Mouse (Mus musculus): ENCODE data around the gene Ehbp1.

DNA sequence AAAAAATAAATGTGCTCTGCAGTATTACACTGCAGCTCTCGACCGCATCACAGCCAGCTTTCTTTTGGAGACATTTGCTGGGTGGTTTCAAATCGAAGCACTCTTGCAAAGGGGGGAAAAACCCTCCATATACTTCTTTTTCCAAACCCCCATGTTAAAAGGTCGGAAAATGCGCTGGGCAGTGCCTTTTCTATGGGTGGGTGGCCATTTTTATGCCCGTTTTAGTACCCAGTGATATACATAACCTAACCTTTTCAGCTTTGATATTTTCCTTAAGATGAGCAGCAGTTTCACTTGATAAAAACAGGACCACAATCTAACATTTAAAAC lies 334.3 kb downstream of the Ehbp1 start:
- no peak for TF ChIP-seq POLR2A (IDR thresholded peaks at IDR 0.05; ENCODE audit: low read depth, low read length)
- no peak for TF ChIP-seq CTCF (conservative IDR thresholded peaks at IDR 0.05 in 1 of 2, IDR thresholded peaks at IDR 0.05 in 1 of 2; ENCODE audit: low read depth in 2 of 2, low read length in 2 of 2)
- no peak for TF ChIP-seq MAX (IDR thresholded peaks at IDR 0.05; ENCODE audit: low read length)
- no peak for TF ChIP-seq RCOR1 (conservative IDR thresholded peaks at IDR 0.05; ENCODE audit: low read depth, low read length)
- TF ChIP-seq NRF1 (IDR thresholded peaks at IDR 0.05; ENCODE audit: low read depth, low read length): no peak
- no peak for TF ChIP-seq POLR2AphosphoS2 (IDR thresholded peaks at IDR 0.05; ENCODE audit: low read depth, low read length)
- no peak for TF ChIP-seq BHLHE40 (IDR thresholded peaks at IDR 0.05; ENCODE audit: low read depth, low read length)
- no peak for TF ChIP-seq MAFK (IDR thresholded peaks at IDR 0.05; ENCODE audit: insufficient replicate concordance, low read length)
- no peak for TF ChIP-seq EP300 (IDR thresholded peaks at IDR 0.05; ENCODE audit: low read length)

All from CH12.LX (cell line).